Mouse (Mus musculus) liver, postnatal 0 days (tissue): ENCODE results near the gene Zbtb8os. TPM values are rescaled to one million over a fixed set of nuclear protein-coding genes. Genes with fewer than 3 reads are reported as not detected.
"Not testable (repeated sequence)": the region's sequence is repeated elsewhere in the genome, so short reads cannot be mapped to it uniquely, and the experiment has no call there.

ENCODE experiments used
- ATAC-seq: fragments of 200-750 bp; cut with Nextera tagmentation; 2 replicates; pipeline ENCODE4 v1.8.0; 2017; ENCODE audit warnings: mild to moderate bottlenecking, moderate library complexity
- DNase-seq: peaks from one replicate; pipeline ENCODE4 v3.0.0-alpha.2; 2016
- H3K27ac ChIP-seq: fragments of 300-500 bp; sonication (generic); 2 replicates; pipeline ENCODE4 v1.5.1; 2014; ENCODE audit warnings: antibody characterized with exemption, moderate library complexity, mild to moderate bottlenecking, low read depth
- H3K27me3 ChIP-seq: fragments of 300-500 bp; sonication (generic); 2 replicates; pipeline ENCODE4 v1.6.1; 2014; ENCODE audit warnings: low read length, control low read depth, mixed read lengths; ENCODE audit not compliant: insufficient read depth
- H3K36me3 ChIP-seq: fragments of 300-500 bp; sonication (generic); replicated peaks from 2 replicates; pipeline ENCODE4 v1.6.1; 2014; ENCODE audit warnings: mild to moderate bottlenecking, control low read depth, low read length, moderate library complexity, mixed read lengths; ENCODE audit not compliant: insufficient read depth
- H3K4me1 ChIP-seq: fragments of 300-500 bp; sonication (generic); 2 replicates; pipeline ENCODE4 v1.6.1; 2014; ENCODE audit warnings: antibody characterized with exemption, mild to moderate bottlenecking, control low read depth; ENCODE audit not compliant: insufficient read depth
- H3K4me2 ChIP-seq: fragments of 300-500 bp; sonication (generic); 2 replicates; pipeline ENCODE4 v1.6.1; 2014; ENCODE audit warnings: low read depth, mild to moderate bottlenecking, low read length, moderate library complexity, mixed read lengths
- H3K4me3 ChIP-seq: fragments of 300-500 bp; sonication (generic); 2 replicates; pipeline ENCODE4 v1.5.1; 2014; ENCODE audit warnings: low read depth, low read length
- H3K9ac ChIP-seq: fragments of 300-500 bp; sonication (generic); replicated peaks from 2 replicates; pipeline ENCODE4 v1.6.1; 2014; ENCODE audit warnings: mild to moderate bottlenecking, moderate library complexity
- H3K9me3 ChIP-seq: fragments of 300-500 bp; sonication (generic); 2 replicates; pipeline ENCODE4 v1.6.1; 2016; ENCODE audit warnings: mild to moderate bottlenecking, control low read depth, low read length, mixed read lengths
- CTCF ChIP-seq: sonication (generic); IDR thresholded peaks from 2 replicates; pipeline ENCODE4 v1.5.1; 2016; ENCODE audit warnings: antibody characterized with exemption, low read depth
- EP300 ChIP-seq: IDR thresholded peaks from 2 replicates; pipeline ENCODE4 v1.6.1; 2016; ENCODE audit warnings: antibody characterized with exemption, low read depth, mild to moderate bottlenecking
- WGBS: fragments of 180-500 bp; shearing (Covaris S2); extraction: QIAGEN DNeasy Blood & Tissue Kit; methylation state at CpG from one replicate; pipeline ENCODE4 v1.1.7; 2014; ENCODE audit not compliant: insufficient replicate concordance; 5-methylcytosine and 5-hydroxymethylcytosine counted together
- polyA plus RNA-seq: library from polyadenylated mRNA; unstranded; fragments of >200 nt; fragmentation: Nextera tagmentation; extraction: Ambion mirVana; gene quantifications from 2 replicates; pipeline ENCODE4 v1.2.1, GENCODE M21; 2015

The Zbtb8os gene
- polyA plus RNA-seq, 1 experiment from 2014 or later: 32.2 TPM

DNA sequence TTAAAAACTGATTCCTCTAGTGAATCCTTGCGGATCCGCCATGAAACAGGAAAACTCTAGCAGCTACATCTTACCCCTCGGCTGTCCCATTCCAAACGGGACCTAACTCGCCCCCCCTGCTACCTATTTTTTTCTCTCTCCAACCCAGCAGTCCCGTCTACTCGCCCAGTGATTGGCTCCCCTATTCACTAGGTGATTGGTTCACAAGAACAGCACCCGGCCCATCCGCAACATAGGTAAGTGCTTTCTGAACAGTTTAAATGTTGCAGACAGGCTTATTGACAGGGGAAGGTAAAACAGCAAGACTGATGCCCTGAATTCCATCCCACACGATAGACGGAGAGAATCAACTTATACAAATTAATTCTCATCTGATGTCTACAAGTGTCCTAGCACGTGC, 17.7 kb downstream of the Zbtb8os start:
- Histone ChIP-seq H3K9me3 (no peaks in the 10 kb centered on the region), H3K27ac (no peak overlapping the region), H3K4me2 (no peak overlapping the region), H3K36me3 (0 out of 2 replicates have a peak, but pooled peaks cover 3% of the 10 kb centered on the region), H3K9ac (no peak overlapping the region), H3K27me3 (no peaks in the 10 kb centered on the region), H3K4me3 (no peak overlapping the region), H3K4me1 (no peaks in the 10 kb centered on the region)
- WGBS: 89% methylated on average over 12 of the region's 12 CpGs
- ATAC-seq: no peak
- DNase-seq: no peak
- no peak for TF ChIP-seq CTCF
- TF ChIP-seq EP300: no peak

GRCm38 (mm10) chr4:129354236-129354635, 18.7 kb downstream of the Zbtb8os start:
- WGBS: 64% methylated on average over 15 of the region's 15 CpGs
- H3K4me1 ChIP-seq: no peaks in the 10 kb centered on the region
- ATAC-seq (no peak), DNase-seq (no peak)
- no peak overlapping the region for H3K4me3 ChIP-seq
- no peaks in the 10 kb centered on the region for H3K9me3 ChIP-seq
- no peak overlapping the region for H3K27ac ChIP-seq
- H3K36me3 ChIP-seq: 0 out of 2 replicates have a peak, but pooled peaks cover 3% of the 10 kb centered on the region
- TF ChIP-seq EP300: no peak
- no peak for TF ChIP-seq CTCF
- H3K9ac ChIP-seq: no peak overlapping the region
- H3K4me2 ChIP-seq: no peak overlapping the region
- no peaks in the 10 kb centered on the region for H3K27me3 ChIP-seq

GRCm38 (mm10) chr4:129357613-129358163, 22.2 kb downstream of the Zbtb8os start:
- Histone ChIP-seq H3K4me1 (no peaks in the 10 kb centered on the region), H3K27ac (no peak overlapping the region), H3K27me3 (no peaks in the 10 kb centered on the region), H3K4me3 (no peak overlapping the region), H3K36me3 (0 out of 2 replicates have a peak, but pooled peaks cover 6% of the 10 kb centered on the region), H3K4me2 (no peak overlapping the region), H3K9ac (no peak overlapping the region), H3K9me3 (no peaks in the 10 kb centered on the region)
- ATAC-seq (no peak), DNase-seq (no peak)
- 76% methylated on average over 15 of the region's 15 CpGs for WGBS
- TF ChIP-seq EP300 (no peak), CTCF (no peak)

DNA sequence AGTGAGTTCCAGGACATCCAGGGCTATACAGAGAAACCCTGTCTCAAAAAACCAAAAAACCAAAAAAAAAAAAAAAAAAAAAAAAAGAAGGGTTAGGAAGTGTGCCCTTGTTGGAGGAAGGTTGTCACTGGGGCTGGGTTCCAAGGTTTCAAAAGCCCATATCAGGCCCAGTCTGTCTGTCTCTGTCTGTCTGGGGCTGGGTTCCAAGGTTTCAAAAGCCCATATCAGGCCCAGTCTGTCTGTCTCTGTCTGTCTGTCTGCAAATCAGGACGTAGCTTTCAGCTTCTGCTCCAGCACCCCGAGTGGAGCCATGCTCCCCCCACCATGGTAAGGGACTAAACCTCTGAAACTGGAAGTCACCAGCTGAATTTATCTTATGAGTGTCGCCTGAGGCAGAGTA, 26.7 kb downstream of the Zbtb8os start:
- not testable (repeated sequence) for H3K4me1 ChIP-seq, H3K9me3 ChIP-seq, DNase-seq, H3K27me3 ChIP-seq, H3K9ac ChIP-seq, H3K4me3 ChIP-seq, H3K4me2 ChIP-seq, H3K36me3 ChIP-seq, ATAC-seq, H3K27ac ChIP-seq
- WGBS: 61% methylated on average over 3 of the region's 3 CpGs

- H3K4me2 ChIP-seq: no peak overlapping the region
- no peak for TF ChIP-seq EP300
- no peak overlapping the region for H3K9ac ChIP-seq
- no peak for DNase-seq
- H3K4me1 ChIP-seq: no peaks in the 10 kb centered on the region
- no peak for ATAC-seq
- 0 out of 2 replicates have a peak, but pooled peaks cover 3% of the 10 kb centered on the region for H3K36me3 ChIP-seq
- no peaks in the 10 kb centered on the region for H3K27me3 ChIP-seq
- H3K27ac ChIP-seq: no peak overlapping the region
- WGBS: 83% methylated on average over 5 of the region's 5 CpGs
- H3K4me3 ChIP-seq: no peak overlapping the region
- no peaks in the 10 kb centered on the region for H3K9me3 ChIP-seq
Measured at GRCm38 (mm10) chr4:129362771-129363170, 27.3 kb downstream of the Zbtb8os start.

GRCm38 (mm10) chr4:129363463-129363862, 28.0 kb downstream of the Zbtb8os start:
- no peaks in the 10 kb centered on the region for H3K9me3 ChIP-seq
- H3K36me3 ChIP-seq: 0 out of 2 replicates have a peak, but pooled peaks cover 3% of the 10 kb centered on the region
- H3K4me1 ChIP-seq: no peaks in the 10 kb centered on the region
- DNase-seq (no peak), ATAC-seq (no peak)
- H3K4me3 ChIP-seq: no peak overlapping the region
- no peak overlapping the region for H3K9ac ChIP-seq
- no peak overlapping the region for H3K4me2 ChIP-seq
- WGBS: 89% methylated on average over 9 of the region's 9 CpGs
- no peaks in the 10 kb centered on the region for H3K27me3 ChIP-seq
- no peak overlapping the region for H3K27ac ChIP-seq
- TF ChIP-seq EP300: no peak

GRCm38 (mm10) chr4:129364379-129364778, 28.9 kb downstream of the Zbtb8os start:
- Histone ChIP-seq H3K4me2 (no peak overlapping the region), H3K4me3 (no peak overlapping the region), H3K9ac (no peak overlapping the region), H3K4me1 (no peaks in the 10 kb centered on the region), H3K27me3 (no peaks in the 10 kb centered on the region), H3K9me3 (no peaks in the 10 kb centered on the region), H3K27ac (no peak overlapping the region), H3K36me3 (0 out of 2 replicates have a peak, but pooled peaks cover 3% of the 10 kb centered on the region)
- DNase-seq: no peak
- ATAC-seq: no peak
- TF ChIP-seq EP300 (no peak), CTCF (no peak)
- 78% methylated on average over 3 of the region's 3 CpGs for WGBS
